Mouse (Mus musculus) liver, embryonic 16.5 days (tissue): ENCODE results near the gene Ren1. TPM values are rescaled to one million over a fixed set of nuclear protein-coding genes. Genes with fewer than 3 reads are reported as not detected.

Experiments
- ATAC-seq: fragments of 200-750 bp; cut with Nextera tagmentation; 2 replicates; pipeline ENCODE4 v1.8.0; 2017; ENCODE audit warnings: low read depth, mild to moderate bottlenecking, moderate number of reproducible peaks, moderate library complexity
- H3K27ac ChIP-seq: fragments of 300-500 bp; sonication (generic); 2 replicates; pipeline ENCODE4 v1.5.1; 2014; ENCODE audit warnings: mild to moderate bottlenecking, low read length
- H3K27me3 ChIP-seq: fragments of 300-500 bp; sonication (generic); 2 replicates; pipeline ENCODE4 v1.6.1; 2014; ENCODE audit warnings: low read depth, low read length, mixed read lengths; ENCODE audit not compliant: control insufficient read depth, insufficient read depth
- H3K36me3 ChIP-seq: fragments of 300-500 bp; sonication (generic); 2 replicates; pipeline ENCODE4 v1.6.1; 2014; ENCODE audit warnings: mild to moderate bottlenecking; ENCODE audit not compliant: control insufficient read depth, insufficient read depth
- H3K4me1 ChIP-seq: fragments of 300-500 bp; sonication (generic); 2 replicates; pipeline ENCODE4 v1.6.1; 2014; ENCODE audit warnings: low read depth, low read length, mixed read lengths; ENCODE audit not compliant: control insufficient read depth
- H3K4me2 ChIP-seq: fragments of 300-500 bp; sonication (generic); 2 replicates; pipeline ENCODE4 v1.6.1; 2014; ENCODE audit warnings: low read depth, low read length, mixed read lengths
- H3K4me3 ChIP-seq: fragments of 300-500 bp; sonication (generic); 2 replicates; pipeline ENCODE4 v1.5.1; 2014; ENCODE audit warnings: low read depth, mild to moderate bottlenecking, low read length
- H3K9ac ChIP-seq: fragments of 300-500 bp; sonication (generic); 2 replicates; pipeline ENCODE4 v1.6.1; 2014; ENCODE audit warnings: low read depth, low read length
- H3K9me3 ChIP-seq: fragments of 300-500 bp; sonication (generic); replicated peaks from 2 replicates; pipeline ENCODE4 v1.6.1; 2016; ENCODE audit warnings: low read length; ENCODE audit not compliant: control insufficient read depth
- WGBS: fragments of 180-500 bp; shearing (Covaris S2); extraction: QIAGEN DNeasy Blood & Tissue Kit; methylation state at CpG from one replicate; pipeline ENCODE4 v1.1.7; 2014; ENCODE audit not compliant: insufficient replicate concordance; 5-methylcytosine and 5-hydroxymethylcytosine counted together
- polyA plus RNA-seq: library from polyadenylated mRNA; unstranded; fragments of >200 nt; fragmentation: Nextera tagmentation; extraction: Ambion mirVana; gene quantifications from 2 replicates; pipeline ENCODE4 v1.2.1, GENCODE M21; 2015

The Ren1 gene
- polyA plus RNA-seq, 1 experiment from 2014 or later: 0.72 TPM

DNA sequence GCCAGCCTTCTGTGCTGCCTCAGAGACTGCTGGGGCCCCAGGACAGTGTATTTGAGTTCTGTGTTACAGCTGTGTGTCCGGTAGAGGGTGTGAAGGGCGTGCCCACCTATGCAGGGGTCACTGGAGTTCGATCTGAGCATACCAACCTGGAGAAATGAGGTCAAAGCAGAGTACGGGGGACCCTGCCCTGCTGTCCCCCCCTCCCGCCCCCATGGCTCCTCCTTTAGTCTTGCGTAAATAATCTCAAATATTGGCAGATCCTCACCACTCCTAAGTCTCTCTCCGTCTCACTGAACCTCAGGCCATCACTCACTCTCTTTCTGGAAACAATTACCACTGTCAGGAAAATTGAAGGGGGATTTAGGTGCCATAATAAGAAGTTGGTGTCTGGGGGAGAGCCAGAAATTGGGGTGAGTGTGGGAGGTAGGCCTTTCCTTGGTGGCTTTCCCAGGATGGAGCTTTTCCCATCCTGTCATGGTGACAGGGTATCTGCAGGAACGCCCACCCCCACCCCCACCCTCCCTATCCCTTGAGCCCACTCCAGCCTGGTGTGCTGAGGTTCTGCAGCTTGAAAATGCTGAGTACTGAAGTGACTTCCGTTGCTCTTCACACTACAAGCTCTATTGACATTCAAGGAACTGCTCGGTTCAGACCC lies 16.8 kb downstream of the Ren1 start:
- no peak; the same call in 1 of the 2 replicates for ATAC-seq

GRCm38 (mm10) chr1:133367606-133368488 lies 17.5 kb downstream of the Ren1 start:
- WGBS: 9% methylated on average over 11 of the region's 11 CpGs
- Histone ChIP-seq H3K27ac (peak overlapping the region; percentile 22), H3K4me1 (peaks cover 15% of the 10 kb centered on the region), H3K4me3 (no peak overlapping the region), H3K9ac (no peak overlapping the region), H3K36me3 (no peaks in the 10 kb centered on the region), H3K27me3 (peaks cover 20% of the 10 kb centered on the region), H3K9me3 (no peaks in the 10 kb centered on the region), H3K4me2 (no peak overlapping the region)
- ATAC-seq: no peak

More for the DNA sequence above, 16.8 kb downstream of the Ren1 start:
- Histone ChIP-seq H3K9me3 (no peaks in the 10 kb centered on the region), H3K27ac (peak overlapping the region; percentile 22), H3K4me1 (peaks cover 16% of the 10 kb centered on the region), H3K4me2 (no peak overlapping the region), H3K27me3 (peaks cover 21% of the 10 kb centered on the region), H3K9ac (no peak overlapping the region), H3K4me3 (no peak overlapping the region), H3K36me3 (no peaks in the 10 kb centered on the region)
- 33% methylated on average over 10 of the region's 10 CpGs for WGBS

DNA sequence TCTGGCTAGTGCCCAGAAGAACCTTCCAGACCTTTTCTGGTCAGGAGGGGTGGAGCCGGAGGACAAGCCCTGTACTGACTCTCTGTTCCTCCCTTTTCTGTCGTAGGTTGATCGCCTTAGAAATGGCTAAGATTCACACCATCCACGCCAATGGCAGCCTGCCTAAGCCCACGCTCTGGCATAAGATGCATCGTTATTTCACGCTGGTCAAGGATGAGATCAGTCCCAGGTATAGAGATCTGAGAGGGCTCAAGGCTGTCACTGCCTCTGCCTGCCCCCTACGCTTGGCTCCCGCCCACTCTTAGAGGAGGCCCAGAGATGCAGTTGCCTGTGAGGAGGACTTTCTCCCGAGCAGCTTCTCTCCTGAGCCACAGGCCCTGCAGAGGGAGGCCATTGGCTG lies 18.3 kb downstream of the Ren1 start:
- 60% methylated on average over 10 of the region's 10 CpGs for WGBS
- Histone ChIP-seq H3K9me3 (no peaks in the 10 kb centered on the region), H3K27me3 (peaks cover 12% of the 10 kb centered on the region), H3K27ac (no peak overlapping the region), H3K4me2 (no peak overlapping the region), H3K36me3 (no peaks in the 10 kb centered on the region), H3K4me1 (peaks cover 15% of the 10 kb centered on the region), H3K9ac (no peak overlapping the region), H3K4me3 (no peak overlapping the region)
- ATAC-seq: no peak

DNA sequence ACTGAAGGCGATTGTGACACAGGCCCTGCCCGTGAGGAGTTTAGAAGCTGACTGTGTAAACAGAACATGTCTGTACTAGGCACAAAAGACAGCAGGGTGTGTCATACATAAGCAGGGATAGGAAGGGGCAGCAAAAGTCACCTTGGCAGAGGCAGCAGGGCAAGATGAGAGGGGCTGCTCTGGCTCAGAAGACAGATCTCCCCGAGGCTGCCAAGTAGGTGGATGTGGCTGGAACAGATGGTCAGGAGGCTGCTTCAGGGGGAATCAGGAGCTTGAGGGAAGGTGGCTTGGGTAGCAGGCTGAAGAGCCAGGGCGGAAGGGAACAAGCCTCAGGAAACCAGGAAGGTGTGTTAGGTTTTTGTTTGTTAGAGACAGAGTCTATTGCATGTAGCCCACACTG lies 20.0 kb downstream of the Ren1 start:
- Histone ChIP-seq H3K27me3 (no peaks in the 10 kb centered on the region), H3K9ac (no peak overlapping the region), H3K36me3 (no peaks in the 10 kb centered on the region), H3K4me1 (peaks cover 15% of the 10 kb centered on the region), H3K4me3 (no peak overlapping the region), H3K9me3 (no peaks in the 10 kb centered on the region), H3K27ac (no peak overlapping the region), H3K4me2 (no peak overlapping the region)
- ATAC-seq: no peak
- 47% methylated on average over 4 of the region's 4 CpGs for whole genome bisulfite sequencing

GRCm38 (mm10) chr1:133371431-133371830 lies 21.1 kb downstream of the Ren1 start:
- no peak for ATAC-seq
- H3K4me3 ChIP-seq: no peak overlapping the region
- H3K4me1 ChIP-seq: peaks cover 15% of the 10 kb centered on the region
- no peaks in the 10 kb centered on the region for H3K27me3 ChIP-seq
- H3K9ac ChIP-seq: no peak overlapping the region
- peak overlapping the region; percentile 57 for H3K27ac ChIP-seq
- no peaks in the 10 kb centered on the region for H3K36me3 ChIP-seq
- no peak overlapping the region for H3K4me2 ChIP-seq
- H3K9me3 ChIP-seq: no peaks in the 10 kb centered on the region
- WGBS: 63% methylated on average over 6 of the region's 6 CpGs

DNA sequence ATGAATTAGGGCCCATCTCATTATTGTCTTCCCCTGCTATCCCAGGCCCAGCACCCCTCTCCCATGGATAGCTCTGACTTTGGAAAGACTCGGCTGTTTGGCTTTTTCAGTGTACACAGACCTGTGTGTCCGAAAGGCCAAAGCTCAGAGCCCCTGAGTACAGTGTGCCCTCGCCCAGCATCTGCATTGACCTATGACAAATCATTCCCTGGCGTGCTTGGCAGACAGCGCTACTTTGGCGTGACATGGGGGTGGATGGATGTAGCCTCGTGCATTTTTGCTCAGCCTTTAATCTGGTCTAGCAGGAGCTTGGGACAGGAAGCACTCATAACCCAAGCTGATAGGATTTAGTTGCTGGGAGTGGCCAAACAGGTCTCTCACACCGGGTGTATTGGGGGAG lies 21.8 kb downstream of the Ren1 start:
- H3K4me1 ChIP-seq: peaks cover 15% of the 10 kb centered on the region
- H3K9ac ChIP-seq: no peak overlapping the region
- WGBS: 21% methylated on average over 8 of the region's 8 CpGs
- H3K27me3 ChIP-seq: no peaks in the 10 kb centered on the region
- H3K4me2 ChIP-seq: no peak overlapping the region
- peak overlapping the region; percentile 75 for H3K27ac ChIP-seq
- H3K36me3 ChIP-seq: no peaks in the 10 kb centered on the region
- H3K4me3 ChIP-seq: no peak overlapping the region
- peak; percentile 82 for ATAC-seq
- no peaks in the 10 kb centered on the region for H3K9me3 ChIP-seq

DNA sequence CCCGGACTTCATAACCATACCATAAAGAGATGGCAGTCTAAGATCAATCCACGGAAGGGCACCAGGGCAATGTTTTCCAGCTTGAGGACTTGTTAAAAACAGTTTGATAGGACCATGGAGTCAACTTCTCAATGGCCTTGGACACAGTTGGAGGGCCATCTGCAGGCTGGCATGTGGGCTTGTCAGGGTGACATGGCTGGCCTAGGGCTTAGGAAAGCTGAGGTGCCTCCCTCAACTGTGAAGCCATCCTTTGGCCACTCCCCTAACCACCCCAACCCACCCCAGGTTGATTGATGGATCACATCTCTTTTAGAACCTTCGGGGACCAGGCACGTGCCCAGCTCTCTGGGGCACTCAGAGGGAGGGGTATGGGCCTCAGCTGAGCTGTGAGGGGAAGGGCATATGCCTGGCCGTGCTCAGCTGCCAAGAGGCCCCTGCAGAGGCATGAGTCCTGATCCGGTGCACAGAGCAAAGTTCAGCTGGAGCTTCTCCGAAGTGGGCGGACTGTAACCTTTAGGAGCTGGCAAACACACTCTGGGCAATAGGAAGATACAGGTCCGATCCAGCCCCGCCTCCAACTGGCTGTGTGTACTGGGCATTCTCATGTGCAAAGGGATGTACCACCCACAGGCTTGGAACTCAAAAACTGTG lies 25.5 kb downstream of the Ren1 start:
- Histone ChIP-seq H3K9me3 (no peaks in the 10 kb centered on the region), H3K9ac (no peak overlapping the region), H3K36me3 (no peaks in the 10 kb centered on the region), H3K4me1 (peaks cover 3% of the 10 kb centered on the region), H3K27me3 (no peaks in the 10 kb centered on the region), H3K4me2 (no peak overlapping the region), H3K27ac (peak overlapping the region; percentile 38; the same call in 1 of the 2 replicates), H3K4me3 (no peak overlapping the region)
- WGBS: 40% methylated on average over 10 of the region's 10 CpGs
- peak; percentile 67 for ATAC-seq

- no peak overlapping the region for H3K4me3 ChIP-seq
- H3K27me3 ChIP-seq: no peaks in the 10 kb centered on the region
- no peaks in the 10 kb centered on the region for H3K36me3 ChIP-seq
- no peak overlapping the region for H3K4me2 ChIP-seq
- no peak for ATAC-seq
- no peak overlapping the region for H3K9ac ChIP-seq
- H3K4me1 ChIP-seq: peaks cover 2% of the 10 kb centered on the region
- H3K9me3 ChIP-seq: no peaks in the 10 kb centered on the region
- no peak overlapping the region for H3K27ac ChIP-seq
- WGBS: 65% methylated on average over 5 of the region's 5 CpGs
Measured at GRCm38 (mm10) chr1:133377547-133377946, 27.2 kb downstream of the Ren1 start.
